Mouse (Mus musculus): ENCODE results near the gene Hey2. TPM values are rescaled to one million over a fixed set of nuclear protein-coding genes. Genes with fewer than 3 reads are reported as not detected.

Gene Hey2
- 3.1 and 3.6 TPM in 2 replicates for polyA plus RNA-seq (2014; fragmentation: Nextera tagmentation; extraction: Ambion mirVana)

DNA sequence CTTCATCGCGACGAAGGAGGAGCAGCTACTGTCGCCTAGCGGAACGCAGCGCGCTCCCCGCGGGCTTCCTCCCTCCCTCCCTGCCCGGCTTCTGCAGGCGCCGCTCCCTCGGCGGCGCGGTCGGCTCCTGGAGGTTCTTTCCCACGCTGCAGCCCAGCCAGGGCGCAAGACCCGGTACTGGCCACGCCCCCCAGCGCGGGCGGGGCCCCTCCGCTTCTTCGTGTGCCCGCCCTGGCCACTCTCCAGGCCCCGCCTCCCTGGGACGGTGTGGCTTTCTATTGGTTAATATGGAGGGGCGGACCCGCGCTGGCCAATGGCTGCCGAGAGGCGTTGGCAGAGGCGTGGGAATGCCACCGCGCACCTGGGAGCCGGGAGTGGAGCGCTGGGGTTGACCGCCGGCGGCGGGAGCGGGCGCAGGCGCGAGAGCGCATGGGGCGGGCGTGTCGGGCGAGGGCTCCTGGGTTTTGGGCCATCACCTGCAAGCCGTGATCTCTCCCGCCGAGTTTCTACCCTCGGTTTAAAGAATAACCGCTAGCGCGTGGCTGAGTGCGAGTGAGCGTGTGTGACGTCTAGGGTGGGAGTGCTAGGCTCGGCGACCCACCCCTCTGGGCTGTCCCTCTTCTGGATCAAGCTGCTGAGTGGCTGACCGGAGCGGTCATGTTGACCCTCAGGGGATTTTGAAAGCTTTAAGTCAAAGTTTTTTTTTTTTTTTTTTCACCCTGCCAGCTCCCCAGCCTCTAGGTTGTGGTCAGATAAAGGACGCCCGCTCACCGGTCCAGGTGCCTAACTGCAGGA is at the start of gene Hey2:
Gene Hey2, minus strand, starts transcription at position 159 of the 795 bp plus-strand sequence.
- peak; percentile 99 for ATAC-seq
- H3K4me1 ChIP-seq (ENCODE audit: control insufficient read depth, insufficient read depth, low read length) = peaks cover 16% of the 10 kb centered on the region
- H3K4me2 ChIP-seq (ENCODE audit: low read length) = peak within 1 kb of the TSS; percentile 80
- no peaks in the 10 kb centered on the region for H3K9me3 ChIP-seq (replicated peaks; ENCODE audit: control insufficient read depth, low read length)
- peak within 1 kb of the TSS; percentile 63 for H3K9ac ChIP-seq (ENCODE audit: low read length)
- WGBS = under 1% methylated on average over 70 of the region's 70 CpGs
- H3K4me3 ChIP-seq (ENCODE audit: low read depth, low read length) = peak within 1 kb of the TSS; percentile 56
- H3K36me3 ChIP-seq (ENCODE audit: control insufficient read depth, insufficient read depth, low read length) = no peaks in the 10 kb centered on the region
- peaks cover 43% of the 10 kb centered on the region for H3K27me3 ChIP-seq (replicated peaks; ENCODE audit: control insufficient read depth, insufficient read depth, low read length)
- peak within 1 kb of the TSS; percentile 52; the same call in 1 of the 2 replicates for H3K27ac ChIP-seq (ENCODE audit: low read depth, low read length)
- peak; percentile 98 for DNase-seq (ENCODE audit: low spot score)

DNA sequence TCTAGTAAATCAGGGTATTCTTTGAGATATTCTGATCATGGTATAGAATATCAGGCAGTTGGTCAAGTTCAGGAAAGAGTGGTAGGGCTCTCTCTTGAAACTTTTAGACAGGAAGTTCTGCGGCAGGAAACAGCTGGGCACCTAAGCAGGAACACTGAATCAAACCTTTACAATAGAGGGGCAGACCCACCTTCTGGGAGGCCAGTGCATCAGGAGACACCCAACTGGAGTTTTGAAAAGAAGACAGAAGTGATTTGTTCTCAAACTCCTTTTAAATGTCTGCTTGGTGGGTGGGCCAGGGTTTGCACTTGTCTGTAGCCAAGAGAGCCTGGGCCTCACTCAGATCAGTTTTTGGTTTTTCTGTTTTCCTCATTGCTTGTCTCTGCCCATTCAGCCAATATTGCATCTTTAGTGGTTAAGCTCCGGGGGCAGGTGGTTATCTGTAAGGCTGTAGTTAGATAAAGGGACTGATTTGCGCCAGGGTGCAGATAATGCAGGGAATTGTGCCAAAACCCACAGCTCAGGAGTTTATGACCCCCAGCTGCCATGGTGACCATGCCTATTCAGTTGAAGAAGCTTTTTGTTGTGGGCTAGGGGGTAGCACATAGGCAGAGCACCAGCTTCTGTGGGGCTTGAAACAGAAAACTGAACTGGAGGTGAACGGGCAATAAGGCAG is 40.6 kb upstream of the Hey2 start:
- no peak overlapping the region for H3K27ac ChIP-seq (ENCODE audit: low read depth, low read length)
- no peaks in the 10 kb centered on the region for H3K36me3 ChIP-seq (ENCODE audit: control insufficient read depth, insufficient read depth, low read length)
- no peaks in the 10 kb centered on the region for H3K27me3 ChIP-seq (replicated peaks; ENCODE audit: control insufficient read depth, insufficient read depth, low read length)
- no peak overlapping the region for H3K4me2 ChIP-seq (ENCODE audit: low read length)
- no peaks in the 10 kb centered on the region for H3K9me3 ChIP-seq (replicated peaks; ENCODE audit: control insufficient read depth, low read length)
- no peaks in the 10 kb centered on the region for H3K4me1 ChIP-seq (ENCODE audit: control insufficient read depth, insufficient read depth, low read length)
- no peak overlapping the region for H3K4me3 ChIP-seq (ENCODE audit: low read depth, low read length)
- 44% methylated on average over 4 of the region's 4 CpGs for WGBS
- DNase-seq (ENCODE audit: low spot score) (peak; percentile 14), ATAC-seq (no peak)
- no peak overlapping the region for H3K9ac ChIP-seq (ENCODE audit: low read length)

GRCm38 (mm10) chr10:30881109-30881508 is 38.5 kb upstream of the Hey2 start:
- Histone ChIP-seq H3K4me2 (ENCODE audit: low read length) (no peak overlapping the region), H3K4me1 (ENCODE audit: control insufficient read depth, insufficient read depth, low read length) (no peaks in the 10 kb centered on the region), H3K27ac (ENCODE audit: low read depth, low read length) (no peak overlapping the region), H3K27me3 (replicated peaks; ENCODE audit: control insufficient read depth, insufficient read depth, low read length) (no peaks in the 10 kb centered on the region), H3K9ac (ENCODE audit: low read length) (no peak overlapping the region), H3K9me3 (replicated peaks; ENCODE audit: control insufficient read depth, low read length) (no peaks in the 10 kb centered on the region), H3K36me3 (ENCODE audit: control insufficient read depth, insufficient read depth, low read length) (no peaks in the 10 kb centered on the region), H3K4me3 (ENCODE audit: low read depth, low read length) (no peak overlapping the region)
- WGBS = 93% methylated on average over 10 of the region's 10 CpGs
- ATAC-seq (no peak), DNase-seq (ENCODE audit: low spot score) (no peak)

DNA sequence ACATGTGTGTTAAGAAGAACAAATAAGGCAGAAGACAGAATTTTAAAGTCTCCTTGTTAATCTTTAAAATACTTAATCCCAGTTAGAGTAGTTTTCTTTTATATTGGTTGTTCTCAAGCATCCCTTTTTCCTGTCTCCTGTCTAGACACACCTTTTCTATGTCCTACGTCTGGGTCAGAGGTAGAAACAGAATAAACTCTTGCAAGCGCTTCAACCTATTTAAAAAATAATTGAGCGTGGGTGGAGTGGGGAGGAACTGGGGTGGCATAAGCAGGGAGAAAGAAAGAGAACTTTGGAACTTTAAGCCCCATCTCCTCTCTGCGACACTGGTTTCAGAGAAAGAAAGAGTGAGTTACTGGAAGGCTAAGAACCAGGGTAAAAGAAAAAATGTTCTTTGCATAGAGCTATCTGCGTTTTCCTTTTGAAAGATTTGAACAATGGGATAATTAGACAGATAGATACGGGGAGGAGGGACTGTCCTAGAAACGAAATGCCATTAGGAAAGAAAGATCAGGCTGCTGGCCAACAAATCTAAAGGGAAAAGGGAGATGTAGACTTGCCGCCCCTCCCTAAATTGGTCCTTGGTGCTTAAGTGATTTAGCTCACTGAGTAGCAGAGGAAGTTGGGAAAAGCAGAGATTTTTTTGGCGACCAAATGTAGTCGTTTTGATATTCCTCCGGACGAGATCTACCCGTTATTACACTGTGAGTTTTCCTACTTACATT is 2.7 kb upstream of the Hey2 start:
- Histone ChIP-seq H3K27me3 (replicated peaks; ENCODE audit: control insufficient read depth, insufficient read depth, low read length) (peaks cover 43% of the 10 kb centered on the region), H3K36me3 (ENCODE audit: control insufficient read depth, insufficient read depth, low read length) (no peaks in the 10 kb centered on the region), H3K9me3 (replicated peaks; ENCODE audit: control insufficient read depth, low read length) (no peaks in the 10 kb centered on the region), H3K4me2 (ENCODE audit: low read length) (no peak overlapping the region), H3K4me3 (ENCODE audit: low read depth, low read length) (no peak overlapping the region), H3K4me1 (ENCODE audit: control insufficient read depth, insufficient read depth, low read length) (peaks cover 16% of the 10 kb centered on the region), H3K9ac (ENCODE audit: low read length) (no peak overlapping the region), H3K27ac (ENCODE audit: low read depth, low read length) (no peak overlapping the region)
- 5% methylated on average over 13 of the region's 13 CpGs for WGBS
- DNase-seq (ENCODE audit: low spot score) (peak; percentile 25), ATAC-seq (no peak)

DNA sequence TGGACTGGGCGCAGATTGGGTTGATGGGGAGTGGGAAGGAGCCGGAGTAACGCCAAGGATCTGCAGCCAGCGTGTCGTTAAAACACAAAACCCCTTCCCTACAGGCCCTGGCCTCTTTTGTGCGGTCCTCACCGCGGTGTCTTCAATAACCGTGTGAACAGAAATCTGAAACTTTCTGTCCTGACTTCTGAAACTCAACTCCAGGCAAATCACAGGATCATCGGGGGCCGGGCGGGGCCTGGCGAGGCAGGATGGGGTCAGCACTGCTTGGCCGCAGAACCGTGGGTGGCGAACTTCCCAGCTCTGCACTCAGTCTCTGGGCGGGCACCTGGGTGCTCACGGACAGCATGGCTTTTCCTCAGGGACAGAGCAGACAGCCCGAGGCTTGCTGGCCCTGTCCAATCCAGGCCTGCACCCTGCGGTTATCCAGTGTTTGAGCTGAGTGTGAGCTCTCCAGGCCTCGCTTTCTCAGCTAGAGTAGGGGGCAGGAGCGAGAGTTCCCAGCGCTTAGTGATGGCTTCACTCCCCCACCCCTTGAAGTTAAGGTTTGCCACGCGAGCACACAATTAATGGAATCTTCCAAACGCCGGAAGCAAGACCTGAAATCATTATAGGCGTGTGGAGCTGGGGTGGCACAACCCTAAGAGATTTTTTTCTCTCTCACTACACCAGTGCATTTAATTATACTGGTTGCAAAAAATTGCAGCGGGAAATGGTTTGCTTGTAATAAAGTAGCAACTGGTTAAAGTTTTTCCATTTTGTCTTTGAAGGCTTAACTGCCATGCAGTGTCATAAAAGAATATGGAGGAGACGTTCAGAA is 1.8 kb upstream of the Hey2 start:
- H3K27me3 ChIP-seq (replicated peaks; ENCODE audit: control insufficient read depth, insufficient read depth, low read length) = peaks cover 43% of the 10 kb centered on the region
- H3K27ac ChIP-seq (ENCODE audit: low read depth, low read length) = peak overlapping the region; percentile 52; the same call in 1 of the 2 replicates
- H3K9me3 ChIP-seq (replicated peaks; ENCODE audit: control insufficient read depth, low read length) = no peaks in the 10 kb centered on the region
- H3K4me3 ChIP-seq (ENCODE audit: low read depth, low read length) = peak overlapping the region; percentile 56
- H3K4me1 ChIP-seq (ENCODE audit: control insufficient read depth, insufficient read depth, low read length) = peaks cover 16% of the 10 kb centered on the region
- WGBS = 3% methylated on average over 30 of the region's 30 CpGs
- H3K4me2 ChIP-seq (ENCODE audit: low read length) = peak overlapping the region; percentile 80
- no peaks in the 10 kb centered on the region for H3K36me3 ChIP-seq (ENCODE audit: control insufficient read depth, insufficient read depth, low read length)
- ATAC-seq = no peak
- peak; percentile 25 for DNase-seq (ENCODE audit: low spot score)
- H3K9ac ChIP-seq (ENCODE audit: low read length) = peak overlapping the region; percentile 43; the same call in 1 of the 2 replicates

GRCm38 (mm10) chr10:30843438-30844190 is 1.0 kb upstream of the Hey2 start:
- Histone ChIP-seq H3K9ac (ENCODE audit: low read length) (peak overlapping the region; percentile 43; the same call in 1 of the 2 replicates), H3K4me3 (ENCODE audit: low read depth, low read length) (peak overlapping the region; percentile 56), H3K4me2 (ENCODE audit: low read length) (peak overlapping the region; percentile 80), H3K36me3 (ENCODE audit: control insufficient read depth, insufficient read depth, low read length) (no peaks in the 10 kb centered on the region), H3K4me1 (ENCODE audit: control insufficient read depth, insufficient read depth, low read length) (peaks cover 16% of the 10 kb centered on the region), H3K9me3 (replicated peaks; ENCODE audit: control insufficient read depth, low read length) (no peaks in the 10 kb centered on the region), H3K27ac (ENCODE audit: low read depth, low read length) (peak overlapping the region; percentile 52; the same call in 1 of the 2 replicates), H3K27me3 (replicated peaks; ENCODE audit: control insufficient read depth, insufficient read depth, low read length) (peaks cover 43% of the 10 kb centered on the region)
- peak; percentile 60 for DNase-seq (ENCODE audit: low spot score)
- ATAC-seq = no peak
- WGBS = 2% methylated on average over 21 of the region's 21 CpGs

DNA sequence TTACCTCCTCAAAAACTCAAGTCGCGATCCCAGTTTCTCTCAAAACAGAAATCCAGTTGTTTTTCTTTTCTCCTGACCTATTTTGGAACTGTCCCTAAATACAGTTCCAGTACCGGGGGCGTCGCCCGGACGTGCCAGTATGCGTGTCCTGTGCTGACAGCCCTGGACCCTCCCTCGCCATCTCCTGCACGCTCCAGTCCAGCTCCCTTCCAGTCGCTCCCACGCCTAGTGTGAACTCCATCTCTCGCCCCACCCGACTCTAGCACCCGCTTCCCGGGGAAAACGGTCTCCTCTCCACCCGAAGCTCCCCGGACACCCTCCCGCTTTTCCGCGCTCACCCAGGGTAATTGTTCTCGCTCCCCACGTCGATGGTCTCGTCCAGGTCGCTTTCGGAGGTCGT is 373 bp downstream of the Hey2 start:
- H3K4me1 ChIP-seq (ENCODE audit: control insufficient read depth, insufficient read depth, low read length) = peaks cover 16% of the 10 kb centered on the region
- peak; percentile 65 for ATAC-seq
- H3K27me3 ChIP-seq (replicated peaks; ENCODE audit: control insufficient read depth, insufficient read depth, low read length) = peaks cover 43% of the 10 kb centered on the region
- no peaks in the 10 kb centered on the region for H3K9me3 ChIP-seq (replicated peaks; ENCODE audit: control insufficient read depth, low read length)
- peak overlapping the region; percentile 80 for H3K4me2 ChIP-seq (ENCODE audit: low read length)
- 1% methylated on average over 29 of the region's 29 CpGs for WGBS
- peak overlapping the region; percentile 56 for H3K4me3 ChIP-seq (ENCODE audit: low read depth, low read length)
- no peak for DNase-seq (ENCODE audit: low spot score)
- peak overlapping the region; percentile 63 for H3K9ac ChIP-seq (ENCODE audit: low read length)
- peak overlapping the region; percentile 48; the same call in 1 of the 2 replicates for H3K27ac ChIP-seq (ENCODE audit: low read depth, low read length)
- H3K36me3 ChIP-seq (ENCODE audit: control insufficient read depth, insufficient read depth, low read length) = no peaks in the 10 kb centered on the region

Data from forebrain, embryonic 14.5 days (tissue).